Mouse (Mus musculus): ENCODE results near the gene Adamts17.

DNA sequence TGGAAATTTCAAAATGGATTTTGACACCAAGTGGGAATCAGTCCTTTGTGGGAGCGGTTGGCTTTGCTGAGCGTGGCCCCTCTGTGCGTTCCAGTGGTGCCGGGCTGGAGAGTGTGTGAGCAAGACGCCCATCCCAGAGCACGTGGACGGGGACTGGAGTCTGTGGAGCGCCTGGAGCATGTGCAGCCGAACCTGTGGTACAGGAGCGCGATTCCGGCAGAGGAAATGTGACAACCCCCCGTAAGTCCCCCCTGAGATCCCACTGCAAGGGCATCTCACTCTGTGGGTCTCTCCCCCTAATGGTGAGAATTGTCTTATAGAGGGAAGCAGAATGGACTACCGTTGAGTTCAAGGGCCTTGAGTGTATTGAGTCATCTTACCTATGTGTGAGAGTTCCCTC is 189.9 kb downstream of the Adamts17 start:
- no peak for TF ChIP-seq CTCF (IDR thresholded peaks at IDR 0.05; ENCODE audit: low read depth)
- TF ChIP-seq EP300 (IDR thresholded peaks at IDR 0.05; ENCODE audit: low read depth) = no peak
